ENCODE assay signal across 9 mouse cellular contexts in the genomic region with DNA sequence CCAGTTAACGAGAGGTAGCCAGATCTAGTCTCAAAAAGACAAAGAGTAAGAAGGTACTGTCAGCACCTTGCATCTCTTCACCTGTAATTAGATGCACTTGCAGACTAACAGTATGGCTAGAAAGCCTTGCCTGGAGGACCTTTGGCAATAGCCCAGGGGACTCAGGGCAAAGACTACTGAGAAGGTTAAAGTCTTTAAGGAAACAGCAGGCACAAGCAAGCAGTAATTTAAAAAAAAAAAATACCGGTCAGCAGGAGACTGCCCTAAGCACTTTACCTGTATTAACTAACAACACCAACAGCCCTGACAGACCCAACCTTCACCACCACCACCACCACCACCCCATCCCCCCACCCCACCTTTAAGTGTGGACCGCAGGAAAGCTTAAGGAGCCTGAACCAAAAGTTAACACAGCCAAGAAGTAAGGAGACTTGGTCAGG. TPM values are rescaled to one million over a fixed set of nuclear protein-coding genes. Genes with fewer than 3 reads are reported as not detected.
A peak's percentile ranks its signal among the peaks of the same experiment; 100 is the strongest.
DNase-seq lines count a peak whose midpoint lies in the region; ATAC-seq and TF ChIP-seq lines count a peak whose summit lies in the region.
"Not testable (repeated sequence)": the region's sequence is repeated elsewhere in the genome, so short reads cannot be mapped to it uniquely, and the experiment has no call there.
"Had no signal": no experiment of that assay in that cellular context is flagged by ENCODE, and none has a peak within 500 bp of the region (broad histone marks: within the 10 kb centered on the region; RNA-seq: fewer than 3 reads in every experiment).

A gene (plus strand): TSS at position 390 of the 440 bp plus-strand sequence.

- not testable (repeated sequence) for TF ChIP-seq CTCF in bone marrow, adult 2 months (IDR thresholded peaks at IDR 0.05; ENCODE audit: control insufficient read depth, insufficient read depth, low read length)

- H3K4me1 ChIP-seq in bone marrow, adult 2 months (ENCODE audit: control insufficient read depth, insufficient read depth, low read length) = not testable (repeated sequence)
- H3K4me1 ChIP-seq in forebrain, embryonic 10.5 days = peaks cover 57% of the 10 kb centered on the region
- peaks cover 11 to 47% of the 10 kb centered on the region in 2 experiments for H3K4me1 ChIP-seq in heart, embryonic 14.5 days (ENCODE audit: control insufficient read depth in 2 of 2, insufficient read depth in 2 of 2, low read length in 2 of 2)
- peaks cover 40% of the 10 kb centered on the region for H3K4me1 ChIP-seq in intestine, embryonic 16.5 days (ENCODE audit: control insufficient read depth, insufficient read depth, low read length)
- H3K4me1 ChIP-seq in liver, embryonic 15.5 days (replicated peaks) = peaks cover 70% of the 10 kb centered on the region
- H3K4me1 ChIP-seq in midbrain, embryonic 14.5 days (ENCODE audit: control insufficient read depth, insufficient read depth, low read length) = peaks cover 21% of the 10 kb centered on the region
- H3K4me1 ChIP-seq in stomach, embryonic 15.5 days = peaks cover 32% of the 10 kb centered on the region

- H3K9me3 ChIP-seq in forebrain, embryonic 10.5 days; heart, embryonic 14.5 days (ENCODE audit: control insufficient read depth, low read length); intestine, embryonic 16.5 days (ENCODE audit: control insufficient read depth, low read length); liver, embryonic 15.5 days (replicated peaks); midbrain, embryonic 14.5 days (ENCODE audit: control insufficient read depth, low read length); stomach, embryonic 15.5 days: not testable (repeated sequence)

- not testable (repeated sequence) for H3K36me3 ChIP-seq in forebrain, embryonic 10.5 days (replicated peaks); heart, embryonic 14.5 days (ENCODE audit: control insufficient read depth, insufficient read depth, low read length); intestine, embryonic 16.5 days (ENCODE audit: control insufficient read depth, insufficient read depth, low read length); midbrain, embryonic 14.5 days (ENCODE audit: control insufficient read depth, insufficient read depth, low read length); stomach, embryonic 15.5 days
- H3K36me3 ChIP-seq in liver, embryonic 15.5 days (replicated peaks) = peaks cover 13% of the 10 kb centered on the region

- TF ChIP-seq POLR2A in bone marrow, adult 2 months (IDR thresholded peaks at IDR 0.05; ENCODE audit: borderline replicate concordance, control insufficient read depth, low read depth, low read length) = not testable (repeated sequence)

- WGBS in bone marrow, adult 2 months = 46% methylated on average over 3 of the region's 3 CpGs
- WGBS in forebrain, embryonic 10.5 days = 25% methylated on average over 3 of the region's 3 CpGs
- WGBS in heart, embryonic 14.5 days = 36% methylated on average over 3 of the region's 3 CpGs
- WGBS in intestine, embryonic 16.5 days = 32% methylated on average over 3 of the region's 3 CpGs
- WGBS in liver, embryonic 15.5 days (ENCODE audit: insufficient replicate concordance) = 14% methylated on average over 3 of the region's 3 CpGs
- 27% methylated on average over 3 of the region's 3 CpGs for WGBS in midbrain, embryonic 14.5 days
- 27% methylated on average over 3 of the region's 3 CpGs for WGBS in stomach, embryonic 15.5 days

- peak within 1 kb of the TSS; percentile 61 for H3K27ac ChIP-seq in bone marrow, adult 2 months (ENCODE audit: control insufficient read depth, insufficient read depth, low read depth, low read length, poor library complexity)
- peak within 1 kb of the TSS; percentile 92 for H3K27ac ChIP-seq in forebrain, embryonic 10.5 days
- peak within 1 kb of the TSS in 1 of 2 experiments; percentile 38; a peak in 1 of 4 replicates for H3K27ac ChIP-seq in heart, embryonic 14.5 days (replicated peaks in 1 of 2; ENCODE audit: control insufficient read depth in 1 of 2, insufficient read depth in 1 of 2, low read depth in 2 of 2, low read length in 2 of 2)
- H3K27ac ChIP-seq in intestine, embryonic 16.5 days (ENCODE audit: low read length) = peak within 1 kb of the TSS; percentile 68
- peak within 1 kb of the TSS; percentile 99 for H3K27ac ChIP-seq in liver, embryonic 15.5 days (replicated peaks)
- H3K27ac ChIP-seq in midbrain, embryonic 14.5 days (replicated peaks; ENCODE audit: low read depth, low read length) = peak within 1 kb of the TSS; percentile 55
- peak within 1 kb of the TSS; percentile 21 for H3K27ac ChIP-seq in stomach, embryonic 15.5 days

- H3K4me3 ChIP-seq in bone marrow, adult 2 months (replicated peaks; ENCODE audit: control insufficient read depth, low read depth, low read length) = peak within 1 kb of the TSS; percentile 64
- H3K4me3 ChIP-seq in forebrain, embryonic 10.5 days = peak within 1 kb of the TSS; percentile 99
- peak within 1 kb of the TSS; percentile 87 to 95 for H3K4me3 ChIP-seq in heart, embryonic 14.5 days (ENCODE audit: control insufficient read depth in 1 of 2, insufficient read depth in 1 of 2, low read depth in 1 of 2, low read length in 2 of 2)
- H3K4me3 ChIP-seq in intestine, embryonic 16.5 days (ENCODE audit: low read length) = peak within 1 kb of the TSS; percentile 93
- H3K4me3 ChIP-seq in liver, embryonic 15.5 days (replicated peaks) = peak within 1 kb of the TSS; percentile 99
- peak within 1 kb of the TSS; percentile 97 for H3K4me3 ChIP-seq in midbrain, embryonic 14.5 days (replicated peaks; ENCODE audit: low read depth, low read length)
- H3K4me3 ChIP-seq in stomach, embryonic 15.5 days (replicated peaks) = peak within 1 kb of the TSS; percentile 92

- peak within 1 kb of the TSS; percentile 94 for H3K9ac ChIP-seq in heart, embryonic 14.5 days (ENCODE audit: low read length)
- peak within 1 kb of the TSS; percentile 97 for H3K9ac ChIP-seq in intestine, embryonic 16.5 days (ENCODE audit: low read depth, low read length)
- peak within 1 kb of the TSS; percentile 98 for H3K9ac ChIP-seq in liver, embryonic 15.5 days
- H3K9ac ChIP-seq in midbrain, embryonic 14.5 days (replicated peaks; ENCODE audit: low read length) = peak within 1 kb of the TSS; percentile 88
- H3K9ac ChIP-seq in stomach, embryonic 15.5 days = peak within 1 kb of the TSS; percentile 81

- peaks cover 35% of the 10 kb centered on the region for H3K27me3 ChIP-seq in forebrain, embryonic 10.5 days (ENCODE audit: poor library complexity, severe bottlenecking)
- peaks cover 20% of the 10 kb centered on the region; the same call in 1 of the 2 replicates for H3K27me3 ChIP-seq in heart, embryonic 14.5 days (ENCODE audit: control insufficient read depth, insufficient read depth, low read length)
- H3K27me3 ChIP-seq in intestine, embryonic 16.5 days (replicated peaks; ENCODE audit: control insufficient read depth, insufficient read depth, low read length); stomach, embryonic 15.5 days (replicated peaks): not testable (repeated sequence)
- peaks cover 36% of the 10 kb centered on the region for H3K27me3 ChIP-seq in liver, embryonic 15.5 days
- H3K27me3 ChIP-seq in midbrain, embryonic 14.5 days (ENCODE audit: control insufficient read depth, insufficient read depth, low read length) = peaks cover 22% of the 10 kb centered on the region

- H3K4me2 ChIP-seq in heart, embryonic 14.5 days (ENCODE audit: low read length) = peak within 1 kb of the TSS; percentile 100
- H3K4me2 ChIP-seq in intestine, embryonic 16.5 days (ENCODE audit: low read depth, low read length) = peak within 1 kb of the TSS; percentile 95
- H3K4me2 ChIP-seq in liver, embryonic 15.5 days = peak within 1 kb of the TSS; percentile 99
- peak within 1 kb of the TSS; percentile 92 for H3K4me2 ChIP-seq in midbrain, embryonic 14.5 days (ENCODE audit: low read length)
- peak within 1 kb of the TSS; percentile 99 for H3K4me2 ChIP-seq in stomach, embryonic 15.5 days

- DNase-seq in forebrain, embryonic 10.5 days (ENCODE audit: extremely low spot score, low spot score); midbrain, embryonic 14.5 days: not testable (repeated sequence)
- DNase-seq in kidney, postnatal 36 days = peak; percentile 82 to 89

- ATAC-seq in heart, embryonic 14.5 days (ENCODE audit: insufficient number of reproducible peaks, insufficient read depth, low FRiP score, low read depth); intestine, embryonic 16.5 days; liver, embryonic 15.5 days (ENCODE audit: insufficient read depth); midbrain, embryonic 14.5 days (ENCODE audit: low FRiP score, low TSS enrichment); stomach, embryonic 15.5 days (ENCODE audit: insufficient read depth, low FRiP score, low read depth): not testable (repeated sequence)

RNA-seq across cellular contexts. Expression of the gene that starts here (rescaled TPM):
- not detected in 2 replicates for polyA plus RNA-seq in bone marrow, adult 2 months (2011; ENCODE audit: insufficient read depth, insufficient read length, low replicate concordance, missing spikeins)
- 0.05 TPM in 1 of 2 replicates, not detected in the other for polyA plus RNA-seq in forebrain, embryonic 10.5 days (2016; fragmentation: Nextera tagmentation; extraction: Ambion mirVana)
- polyA plus RNA-seq in heart, embryonic 14.5 days (2014; fragmentation: Nextera tagmentation; extraction: Ambion mirVana) = not detected in 2 replicates
- polyA plus RNA-seq in intestine, embryonic 16.5 days (2015; fragmentation: Nextera tagmentation; extraction: Ambion mirVana) = 0.11 and 0.18 TPM in 2 replicates
- polyA plus RNA-seq in liver, embryonic 15.5 days (2015; fragmentation: Nextera tagmentation; extraction: Ambion mirVana) = 0.05 TPM in 2 replicates
- not detected in 2 replicates for polyA plus RNA-seq in midbrain, embryonic 14.5 days (2014; fragmentation: Nextera tagmentation; extraction: Ambion mirVana)
- 0.05 and 0.12 TPM in 2 replicates for polyA plus RNA-seq in stomach, embryonic 15.5 days (2015; fragmentation: Nextera tagmentation; extraction: Ambion mirVana)
- polyA plus RNA-seq: CD4-positive, CD25-positive, alpha-beta regulatory T cell, adult 4 months had no signal
